Mouse (Mus musculus) heart, postnatal 36 days (tissue): Measurements from ENCODE around the gene Mroh8. TPM values are rescaled to one million over a fixed set of nuclear protein-coding genes. Genes with fewer than 3 reads are reported as not detected.
A peak's percentile ranks its signal among the peaks of the same experiment; 100 is the strongest.
"Not testable (repeated sequence)": the region's sequence is repeated elsewhere in the genome, so short reads cannot be mapped to it uniquely, and the experiment has no call there.

Experiments used
- DNase-seq, 2 experiments: peaks; one replicate each; pipeline ENCODE4 v3.0.0; 2021 to 2022
- intact Hi-C: fragments of 180-260 bp; cut with DNase I; formaldehyde crosslinking; loops from one replicate; pipeline ENCODE4 v1.15.1; 2025
- total RNA-seq, 2 experiments: library from RNA; stranded (reverse); gene quantifications; 2 replicates each; pipeline ENCODE4 v1.2.3; 2021

Gene Mroh8
- total RNA-seq, 2 experiments from 2014 or later, result 0.43 TPM; not detected in 1

GRCm38 (mm10) chr2:157202361-157202760 lies 77.0 kb downstream of the Mroh8 start:
- intact Hi-C loops, result loop anchor here (5.0 kb wide), 1 partner anchor 65 kb away; the partner anchor contains the start of gene Samhd1
- no peak for DNase-seq

- peak; percentile 26 to 33 for DNase-seq
- intact Hi-C loops, result loop anchor here (5.0 kb wide), 1 partner anchor 64 kb away; the partner anchor contains the start of gene Samhd1
Observed at GRCm38 (mm10) chr2:157201081-157201830, 78.1 kb downstream of the Mroh8 start.

- intact Hi-C loops, DNase-seq: not testable (repeated sequence)
Observed at GRCm38 (mm10) chr2:157198405-157198804, 80.9 kb downstream of the Mroh8 start.

- no peak for DNase-seq
- intact Hi-C loops, result no loop called here
Observed at GRCm38 (mm10) chr2:157190651-157191050, 88.7 kb downstream of the Mroh8 start.

DNA sequence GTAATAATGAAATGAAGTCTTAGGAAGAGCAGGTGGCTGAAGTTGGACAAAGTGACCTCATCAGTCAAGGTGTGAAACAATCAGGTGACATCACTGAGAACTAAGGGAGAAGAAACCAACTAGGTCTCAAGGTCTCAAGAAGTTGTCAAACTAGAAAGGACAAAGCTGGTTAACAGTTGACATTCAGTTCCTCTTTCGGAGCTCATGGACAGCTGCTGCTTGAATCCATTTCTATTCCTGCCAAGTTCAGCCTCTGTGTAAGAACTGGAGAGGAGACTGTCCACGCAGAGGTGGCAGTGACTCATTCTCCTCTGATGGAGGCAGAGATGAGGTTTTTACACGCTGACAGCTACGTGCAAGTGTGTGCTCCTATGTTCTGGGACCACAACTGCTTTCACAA lies 92.1 kb downstream of the Mroh8 start:
- DNase-seq, result no peak
- intact Hi-C loops, result no loop called here

DNA sequence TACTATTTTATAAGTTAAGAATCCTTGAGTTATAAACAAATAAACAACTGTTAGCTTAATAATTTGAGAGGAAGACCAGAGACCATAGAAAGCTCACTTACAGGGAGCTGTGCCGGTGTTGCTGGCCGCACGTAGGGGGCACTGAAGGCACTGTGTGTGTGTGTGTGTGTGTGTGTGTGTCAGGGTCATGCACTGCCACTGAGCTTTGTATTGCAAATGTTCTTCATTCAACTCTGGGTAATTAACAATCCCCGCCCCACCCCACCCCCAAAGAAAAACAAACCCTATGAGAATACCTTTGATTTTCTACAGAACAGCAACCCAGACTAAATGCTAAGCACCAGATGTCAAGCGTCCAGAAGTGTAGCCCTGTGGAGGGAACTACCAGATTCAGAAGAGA lies 92.8 kb downstream of the Mroh8 start:
- no peak for DNase-seq
- intact Hi-C loops, result no loop called here

GRCm38 (mm10) chr2:157185022-157185660 lies 94.2 kb downstream of the Mroh8 start:
- intact Hi-C loops, result no loop called here
- no peak for DNase-seq

- intact Hi-C loops, result no loop called here
- DNase-seq, result no peak
Observed at GRCm38 (mm10) chr2:157178167-157178566, 101.2 kb downstream of the Mroh8 start.

- DNase-seq, result no peak
- intact Hi-C loops, result no loop called here
Observed at GRCm38 (mm10) chr2:157176248-157176647, 103.1 kb downstream of the Mroh8 start.

- no peak for DNase-seq
- intact Hi-C loops, result no loop called here
Observed at GRCm38 (mm10) chr2:157174416-157174815, 104.9 kb downstream of the Mroh8 start.

GRCm38 (mm10) chr2:157173555-157173954 lies 105.8 kb downstream of the Mroh8 start:
- intact Hi-C loops, result no loop called here
- DNase-seq, result no peak

- no peak for DNase-seq
- intact Hi-C loops, result no loop called here
Observed at GRCm38 (mm10) chr2:157172984-157173383, 106.4 kb downstream of the Mroh8 start.

DNA sequence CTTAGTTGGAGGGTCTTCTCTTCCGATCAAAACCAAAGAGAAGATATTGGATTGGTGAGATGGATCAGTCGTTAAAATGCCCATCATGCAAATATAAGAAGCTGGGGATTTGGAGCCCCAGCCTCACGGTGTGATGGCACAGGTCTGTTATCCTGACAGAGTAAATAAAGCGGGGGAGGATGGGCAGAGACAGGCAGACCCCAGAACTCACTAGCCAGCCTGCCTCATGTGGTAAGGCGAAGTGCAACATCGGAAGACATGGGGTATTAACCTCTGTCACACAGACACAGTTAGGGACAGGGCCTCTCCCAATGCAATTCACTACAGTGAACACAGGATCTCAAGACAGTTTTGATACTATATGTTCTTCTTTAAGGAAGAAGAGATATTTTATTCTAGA lies 108.7 kb downstream of the Mroh8 start:
- no peak for DNase-seq
- intact Hi-C loops, result no loop called here

DNA sequence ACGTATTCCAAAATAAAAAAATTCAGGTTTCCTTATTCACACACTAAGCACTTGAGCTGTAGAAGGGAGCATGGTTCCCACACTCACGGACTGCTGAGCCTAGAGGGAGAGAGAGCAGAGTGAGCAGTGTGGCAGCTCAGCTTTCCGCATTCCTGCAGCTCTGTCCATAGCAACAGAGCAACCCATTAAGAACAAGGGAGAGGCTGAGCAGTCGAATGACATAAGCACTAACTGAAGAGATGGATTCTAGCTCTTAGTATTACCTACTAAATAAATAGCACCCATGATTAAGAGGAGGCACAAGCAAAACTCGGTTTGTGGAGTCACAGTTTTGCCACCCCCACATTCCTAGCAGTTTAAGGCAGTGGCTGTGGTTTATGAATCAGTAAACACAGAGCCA lies 109.2 kb downstream of the Mroh8 start:
- DNase-seq, result no peak
- intact Hi-C loops, result no loop called here

GRCm38 (mm10) chr2:157166371-157167080 lies 112.8 kb downstream of the Mroh8 start:
- intact Hi-C loops, result loop anchor here (10.0 kb wide), 1 partner anchor 658 kb away; no protein-coding TSS in a partner anchor
- no peak for DNase-seq

DNA sequence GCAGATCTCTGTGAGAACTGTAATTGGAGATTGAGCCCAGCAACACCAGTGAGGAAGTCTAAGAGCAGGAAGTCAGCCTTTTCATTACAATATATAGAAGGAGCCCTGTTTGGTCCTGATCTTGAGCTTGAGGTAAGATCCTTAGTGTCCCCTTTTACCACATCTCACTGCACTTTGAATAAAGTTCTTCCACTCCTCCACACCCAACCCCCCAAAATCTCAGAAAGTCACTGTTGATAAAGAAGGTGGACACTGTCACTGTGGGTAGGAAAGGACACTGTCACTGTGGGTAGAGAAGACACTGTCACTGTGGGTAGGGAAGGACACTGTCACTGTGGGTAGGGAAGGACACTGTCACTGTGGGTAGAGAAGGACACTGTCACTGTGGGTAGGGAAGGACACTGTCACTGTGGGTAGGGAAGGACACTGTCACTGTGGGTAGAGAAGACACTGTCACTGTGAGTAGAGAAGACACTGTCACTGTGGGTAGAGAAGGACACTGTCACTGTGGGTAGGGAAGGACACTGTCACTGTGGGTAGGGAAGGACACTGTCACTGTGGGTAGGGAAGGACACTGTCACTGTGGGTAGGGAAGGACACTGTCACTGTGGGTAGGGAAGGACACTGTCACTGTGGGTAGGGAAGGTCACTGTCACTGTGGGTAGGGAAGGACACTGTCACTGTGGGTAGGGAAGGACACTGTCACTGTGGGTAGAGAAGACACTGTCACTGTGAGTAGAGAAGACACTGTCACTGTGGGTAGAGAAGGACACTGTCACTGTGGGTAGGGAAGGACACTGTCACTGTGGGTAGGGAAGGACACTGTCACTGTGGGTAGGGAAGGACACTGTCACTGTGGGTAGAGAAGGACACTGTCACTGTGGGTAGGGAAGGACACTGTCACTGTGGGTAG lies 113.8 kb downstream of the Mroh8 start:
- intact Hi-C loops, result loop anchor here (10.0 kb wide), 1 partner anchor 659 kb away; no protein-coding TSS in a partner anchor
- not testable (repeated sequence) for DNase-seq

DNA sequence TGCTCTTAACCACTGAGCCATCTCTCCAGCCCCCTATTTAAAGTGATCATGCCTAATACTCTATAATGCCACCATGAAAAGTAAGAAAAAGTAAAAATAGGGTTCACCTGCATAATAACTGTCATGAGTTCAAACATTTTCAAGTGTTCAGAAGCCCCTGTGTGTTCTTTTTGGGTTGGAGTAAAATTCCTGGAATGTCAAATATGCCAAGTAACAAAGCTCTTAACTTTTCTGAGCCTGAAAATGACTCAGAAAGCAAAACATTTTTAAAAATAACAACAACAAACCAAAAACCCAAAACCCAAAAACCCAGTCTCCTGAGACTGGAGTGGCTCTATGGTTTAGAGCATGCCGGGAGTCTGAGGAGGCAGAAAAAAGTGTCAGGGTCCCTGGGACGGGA lies 115.2 kb downstream of the Mroh8 start:
- no peak for DNase-seq
- intact Hi-C loops, result loop anchor here (10.0 kb wide), 1 partner anchor 661 kb away; no protein-coding TSS in a partner anchor
